Mouse (Mus musculus) T-helper 1 cell (primary cell): ENCODE results near the gene Nipal3.

ENCODE experiments used
- in situ Hi-C: fragments of 300-600 bp; cut with MboI, MseI; formaldehyde crosslinking; loops from one replicate; pipeline ENCODE4 v1.15.1; 2025; ENCODE audit warnings: high pct_unique_total_duplicates

The Nipal3 gene

GRCm38 (mm10) chr4:135437924-135438323 lies 56.9 kb downstream of the Nipal3 start:
- in situ Hi-C loops = loop anchor here (25.0 kb wide), 1 partner anchor 1924 kb away; the partner anchor contains the start of gene Cdc42

GRCm38 (mm10) chr4:135436291-135436690 lies 58.5 kb downstream of the Nipal3 start:
- in situ Hi-C loops = loop anchor here (25.0 kb wide), 1 partner anchor 1926 kb away; the partner anchor contains the start of gene Cdc42

- in situ Hi-C loops = loop anchor here (25.0 kb wide), 1 partner anchor 1928 kb away; the partner anchor contains the start of gene Cdc42
These were observed 60.4 kb downstream of the Nipal3 start for GRCm38 (mm10) chr4:135434395-135434789.

- in situ Hi-C loops = loop anchor here (25.0 kb wide), 1 partner anchor 1929 kb away; the partner anchor contains the start of gene Cdc42
These were observed 61.1 kb downstream of the Nipal3 start, which contains the start of gene Rcan3 for GRCm38 (mm10) chr4:135433443-135434394. Gene Rcan3, minus strand, starts transcription at chr4:135433853.

GRCm38 (mm10) chr4:135433086-135433442 lies 61.8 kb downstream of the Nipal3 start:
- in situ Hi-C loops = loop anchor here (25.0 kb wide), 1 partner anchor 1929 kb away; the partner anchor contains the start of gene Cdc42

GRCm38 (mm10) chr4:135429990-135430760 lies 64.7 kb downstream of the Nipal3 start:
- in situ Hi-C loops = loop anchor here (25.0 kb wide), 1 partner anchor 1932 kb away; the partner anchor contains the start of gene Cdc42

GRCm38 (mm10) chr4:135429383-135429782 lies 65.5 kb downstream of the Nipal3 start:
- in situ Hi-C loops = loop anchor here (25.0 kb wide), 1 partner anchor 1933 kb away; the partner anchor contains the start of gene Cdc42

- in situ Hi-C loops = loop anchor here (25.0 kb wide), 1 partner anchor 1936 kb away; the partner anchor contains the start of gene Cdc42
These were observed 68.3 kb downstream of the Nipal3 start for GRCm38 (mm10) chr4:135426587-135426986.

GRCm38 (mm10) chr4:135425625-135426024 lies 69.2 kb downstream of the Nipal3 start:
- in situ Hi-C loops = loop anchor here (25.0 kb wide), 1 partner anchor 1937 kb away; the partner anchor contains the start of gene Cdc42

- in situ Hi-C loops = no loop called here
These were observed 73.9 kb downstream of the Nipal3 start for GRCm38 (mm10) chr4:135420961-135421360.

- in situ Hi-C loops = no loop called here
These were observed 74.4 kb downstream of the Nipal3 start for GRCm38 (mm10) chr4:135420416-135420815.

GRCm38 (mm10) chr4:135419996-135420395 lies 74.8 kb downstream of the Nipal3 start:
- in situ Hi-C loops = no loop called here

GRCm38 (mm10) chr4:135416367-135416766 lies 78.5 kb downstream of the Nipal3 start:
- in situ Hi-C loops = no loop called here

- in situ Hi-C loops = no loop called here
These were observed 81.3 kb downstream of the Nipal3 start for GRCm38 (mm10) chr4:135413491-135413890.

- in situ Hi-C loops = no loop called here
These were observed 83.2 kb downstream of the Nipal3 start for GRCm38 (mm10) chr4:135411633-135412032.

- in situ Hi-C loops = no loop called here
These were observed 88.7 kb downstream of the Nipal3 start for GRCm38 (mm10) chr4:135406180-135406579.

- in situ Hi-C loops = no loop called here
These were observed 89.9 kb downstream of the Nipal3 start for GRCm38 (mm10) chr4:135404916-135405315.

GRCm38 (mm10) chr4:135404048-135404447 lies 90.8 kb downstream of the Nipal3 start:
- in situ Hi-C loops = no loop called here

- in situ Hi-C loops = no loop called here
These were observed 93.0 kb downstream of the Nipal3 start for GRCm38 (mm10) chr4:135401881-135402280.

GRCm38 (mm10) chr4:135397991-135398390 lies 96.8 kb downstream of the Nipal3 start, which contains the start of gene Ncmap:
Gene Ncmap, minus strand, starts transcription at chr4:135398227.
- in situ Hi-C loops = no loop called here

- in situ Hi-C loops = no loop called here
These were observed 97.3 kb downstream of the Nipal3 start for GRCm38 (mm10) chr4:135397551-135397950.
